Mouse (Mus musculus) ovary, adult 18-20 months (tissue): ENCODE data around the gene Pdzd2.

Experiments used
- DNase-seq: peaks from one replicate; pipeline ENCODE4 v3.0.0; 2022; ENCODE audit warnings: low spot score, mixed read lengths

The Pdzd2 gene

DNA sequence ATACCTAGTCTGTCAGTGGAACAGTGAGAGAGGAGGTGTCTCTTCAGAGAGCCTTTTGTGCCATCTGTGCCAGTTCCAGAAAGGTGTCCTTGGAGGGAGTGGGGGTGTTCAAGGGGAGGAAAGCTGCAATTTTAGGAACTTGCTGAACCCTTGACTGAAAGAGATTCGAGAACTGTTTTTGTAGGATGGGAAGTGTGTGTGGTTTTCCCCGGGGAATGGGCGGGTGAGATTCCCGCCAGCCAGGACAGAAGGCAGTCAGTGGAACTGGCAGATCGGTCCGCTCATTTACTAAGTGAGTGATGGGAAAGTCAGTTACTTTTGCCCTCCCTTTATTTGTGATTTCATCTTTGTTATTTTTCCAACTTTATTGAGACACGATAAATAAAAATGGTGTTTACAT lies 266.1 kb downstream of the Pdzd2 start:
- no peak for DNase-seq

DNA sequence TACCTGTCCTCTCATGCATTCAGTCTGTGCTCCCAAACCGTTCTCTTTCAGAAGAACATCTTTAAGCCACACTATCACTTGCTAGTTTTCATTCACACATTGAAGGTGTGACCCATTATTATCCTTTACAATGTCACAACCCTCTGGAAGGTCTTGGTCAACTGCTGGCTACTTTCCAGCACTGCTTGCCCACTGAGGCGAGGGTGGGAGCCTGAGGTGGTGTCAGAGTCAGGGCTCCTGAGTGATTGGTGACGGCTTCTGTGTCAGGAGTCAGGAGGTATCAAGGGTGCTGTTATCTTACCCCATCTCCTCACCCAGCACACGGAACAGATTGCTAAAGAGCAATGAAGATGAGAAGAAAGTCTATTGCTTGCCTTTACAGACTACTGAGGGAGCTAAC lies 267.1 kb downstream of the Pdzd2 start:
- DNase-seq = no peak

DNA sequence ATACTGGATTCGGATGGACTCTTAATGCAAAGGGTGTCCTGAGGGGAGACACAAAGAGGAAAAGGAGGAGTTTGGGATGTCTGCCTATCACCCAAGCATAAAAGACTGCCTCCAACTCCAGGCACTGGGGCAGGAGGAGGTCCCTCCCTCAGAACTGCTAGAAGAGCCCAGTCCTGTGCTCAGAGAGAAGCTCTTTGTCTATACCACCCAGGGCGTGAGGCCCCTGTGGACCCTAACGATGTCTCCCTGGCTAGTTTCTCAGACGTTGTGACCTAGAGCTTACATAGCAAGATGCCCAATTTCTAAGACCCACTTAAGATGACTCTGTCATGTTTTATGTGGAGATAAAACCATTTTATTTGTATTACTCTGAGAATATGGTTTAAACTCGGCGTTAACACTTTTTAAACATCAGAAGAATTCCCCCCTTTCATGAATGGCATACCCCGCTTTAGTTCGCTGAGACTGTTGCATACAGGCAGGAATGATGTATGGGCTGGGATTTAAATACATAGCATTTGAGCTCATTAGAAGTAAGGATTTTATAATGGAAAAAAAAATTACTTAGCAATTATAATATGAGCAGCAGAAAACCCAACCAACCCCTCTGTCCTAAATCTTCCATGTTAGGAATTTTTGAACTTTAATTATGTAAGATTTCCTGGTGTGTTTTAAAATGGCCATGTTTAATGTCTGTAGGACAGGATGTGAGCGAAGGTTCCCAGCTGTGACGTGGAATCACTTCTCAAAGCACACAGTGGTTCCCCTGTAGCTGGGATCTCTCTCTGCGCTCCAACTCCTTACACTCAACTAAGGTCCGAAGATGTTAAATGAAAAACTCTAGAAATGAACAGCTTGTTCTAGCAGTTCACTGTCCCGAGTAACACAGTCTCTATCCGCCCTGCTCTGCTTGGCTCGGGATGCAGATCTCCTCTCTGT lies 268.6 kb downstream of the Pdzd2 start:
- no peak for DNase-seq

DNA sequence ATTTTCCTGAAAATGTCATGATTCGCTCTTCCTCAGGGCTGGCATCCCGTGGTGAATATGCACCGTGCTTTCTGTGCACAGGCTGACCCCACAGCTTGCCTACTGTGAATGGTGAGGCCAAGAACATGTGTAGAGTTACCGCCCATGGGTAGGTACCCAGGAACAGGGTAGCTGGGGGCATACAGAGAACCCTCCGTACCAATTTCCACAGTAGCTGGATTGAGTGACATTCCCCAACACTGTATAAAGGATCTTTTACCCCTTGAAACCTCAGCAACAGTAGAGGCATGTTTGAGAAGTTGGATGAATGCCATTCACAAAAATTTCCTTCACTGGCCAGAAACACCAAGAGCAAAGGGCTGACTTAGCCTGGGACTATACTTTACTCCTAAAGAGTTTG lies 271.1 kb downstream of the Pdzd2 start:
- no peak for DNase-seq

DNA sequence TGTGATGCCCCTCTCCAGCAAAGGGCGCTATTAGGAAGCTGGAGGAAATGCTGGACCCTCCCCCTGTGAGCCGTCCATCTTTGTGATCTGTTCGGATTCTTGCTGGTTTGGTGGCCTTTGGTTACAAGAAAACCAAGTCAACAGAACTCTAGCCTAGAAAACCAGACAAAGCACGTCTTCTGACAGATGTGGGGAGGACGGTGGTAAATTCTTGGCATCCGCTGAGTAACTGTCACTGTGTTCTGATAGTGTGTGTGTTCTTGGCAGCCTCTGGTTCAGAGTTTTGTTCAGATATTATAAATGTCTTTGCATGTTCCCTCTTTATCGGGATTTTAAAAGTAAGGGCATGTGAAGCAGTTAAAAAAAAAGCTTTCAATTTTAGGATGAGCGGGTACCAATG lies 274.0 kb downstream of the Pdzd2 start:
- no peak for DNase-seq

DNA sequence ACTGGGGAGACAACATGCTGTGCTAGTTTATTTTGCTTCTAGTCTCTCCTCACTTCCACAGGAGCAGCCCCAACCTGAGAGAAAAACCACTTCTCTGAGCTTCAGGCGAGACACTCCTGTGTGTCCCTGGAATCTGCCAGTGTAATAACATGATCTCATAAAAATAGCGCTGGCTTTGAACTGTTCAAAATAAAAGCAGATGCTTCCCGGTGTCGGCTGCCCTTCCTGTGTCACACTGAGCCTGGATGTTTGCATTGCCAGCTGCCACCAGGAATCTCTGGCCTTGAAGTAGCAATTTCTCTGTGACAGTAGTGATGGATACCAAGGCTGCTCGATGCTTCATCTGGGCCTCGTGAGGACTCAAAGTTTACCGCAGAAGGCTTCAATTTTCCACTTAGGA lies 282.9 kb downstream of the Pdzd2 start:
- DNase-seq = no peak

DNA sequence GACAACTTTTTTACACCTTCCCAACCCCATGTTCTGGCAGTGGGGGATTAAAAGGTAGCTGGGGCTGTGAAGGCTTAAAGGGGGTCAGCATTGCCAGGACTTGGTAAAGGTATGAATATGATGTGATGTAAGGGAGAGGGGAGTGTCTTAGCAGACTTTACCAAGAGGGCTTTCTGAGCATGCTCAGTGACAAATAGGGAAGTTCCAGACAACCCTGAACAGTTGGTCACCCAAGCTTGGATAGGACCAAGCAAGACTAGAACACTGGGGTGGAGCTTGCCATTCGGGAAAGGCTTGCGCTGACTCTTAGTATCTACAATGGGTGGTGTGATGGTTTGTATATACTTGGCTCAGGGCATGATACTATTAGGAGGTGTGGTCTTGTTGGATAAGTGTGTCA lies 286.4 kb downstream of the Pdzd2 start:
- no peak for DNase-seq

DNA sequence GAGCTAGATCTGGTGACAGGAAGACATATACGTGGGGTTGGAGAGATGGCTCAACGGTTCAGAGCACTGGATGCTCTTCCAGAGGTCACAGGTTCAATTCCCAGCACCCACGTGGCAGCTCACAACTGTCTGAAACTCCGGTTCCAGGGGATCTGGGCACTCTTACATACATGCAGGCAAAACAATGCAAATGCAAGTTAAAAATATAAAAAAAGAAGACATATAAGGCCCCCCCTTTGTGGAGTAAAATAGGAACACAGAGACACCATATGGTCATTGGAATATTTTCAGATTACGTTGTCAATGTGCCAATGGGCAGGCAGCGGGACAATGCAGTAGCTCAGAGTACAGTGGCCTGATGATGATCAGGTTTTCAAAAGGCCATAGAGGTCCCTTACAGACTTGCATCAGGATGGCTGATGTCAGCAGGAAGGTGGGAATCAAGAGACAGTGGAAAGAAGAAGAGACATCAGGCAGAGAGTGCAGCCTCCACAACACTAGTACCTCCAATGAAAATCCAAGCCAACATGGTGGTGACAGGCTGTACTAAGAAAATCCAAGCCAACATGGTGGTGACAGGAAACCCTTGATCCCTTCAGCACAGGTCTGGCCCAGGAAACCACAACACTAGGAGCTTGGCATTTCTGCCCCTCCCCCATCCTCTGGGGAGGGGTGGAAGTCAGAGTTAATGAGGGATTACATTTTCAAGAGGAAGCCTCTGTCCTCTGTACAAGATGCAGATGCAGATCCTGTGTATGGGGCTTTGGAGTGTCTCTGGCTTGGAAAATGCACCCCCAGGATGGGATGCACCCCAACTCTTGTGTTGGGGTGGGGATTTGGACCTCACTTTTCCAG lies 287.4 kb downstream of the Pdzd2 start:
- DNase-seq = no peak

DNA sequence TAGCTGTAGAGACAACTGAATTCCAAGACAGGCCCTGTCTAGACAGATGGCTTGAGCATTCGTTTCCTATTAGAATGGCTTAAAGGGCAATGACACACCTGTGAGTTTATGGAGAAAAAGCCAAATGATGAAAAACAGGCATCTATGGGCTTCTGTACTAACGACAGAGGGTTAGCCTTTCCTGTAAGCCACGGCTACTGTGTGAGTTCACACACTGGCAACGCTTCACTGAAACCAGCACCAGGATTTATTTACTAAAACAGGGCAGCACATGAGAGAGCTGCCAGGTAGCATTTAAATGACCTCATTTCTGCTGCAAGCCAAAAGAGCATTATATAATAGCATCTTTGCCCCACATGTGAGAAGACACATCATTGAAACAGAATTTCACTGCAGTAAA lies 288.3 kb downstream of the Pdzd2 start:
- no peak for DNase-seq

DNA sequence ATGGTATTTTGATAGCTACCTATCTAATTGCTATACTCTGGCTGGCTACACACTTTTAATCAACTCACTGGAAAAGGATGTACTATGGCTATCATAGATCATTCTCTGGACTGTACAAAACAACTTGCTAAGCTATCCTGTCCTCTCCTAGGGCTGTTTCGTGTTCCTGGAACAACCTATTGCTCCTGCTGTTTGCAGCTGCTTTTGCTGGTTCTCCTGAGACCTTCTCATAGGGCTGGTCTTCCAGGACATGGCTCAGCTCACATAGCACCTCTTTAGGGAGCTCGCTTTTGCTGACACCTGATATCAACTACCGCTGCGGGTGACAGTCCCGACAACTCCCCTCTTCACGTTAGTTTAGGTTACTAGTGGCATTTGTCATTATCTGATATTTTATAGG lies 288.9 kb downstream of the Pdzd2 start:
- no peak for DNase-seq

DNA sequence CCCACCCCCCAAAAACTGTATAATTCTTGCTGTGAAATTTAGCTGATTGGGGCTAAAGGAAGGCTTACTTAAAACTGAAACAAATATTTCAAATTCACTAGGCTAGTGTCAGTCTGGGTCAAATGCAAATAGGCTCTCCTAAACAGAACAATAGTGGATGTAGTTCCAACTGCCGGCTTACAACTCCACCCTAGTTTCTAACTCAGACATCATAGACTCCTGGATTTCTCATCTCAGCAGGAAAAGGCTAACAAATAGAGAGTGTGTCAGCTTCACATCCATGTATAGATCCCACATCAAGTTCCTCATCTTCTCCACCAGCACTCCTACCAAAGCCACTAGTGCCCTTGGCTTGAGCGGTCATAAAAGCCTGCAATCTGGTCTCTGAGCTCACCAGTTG lies 290.4 kb downstream of the Pdzd2 start:
- no peak for DNase-seq

DNA sequence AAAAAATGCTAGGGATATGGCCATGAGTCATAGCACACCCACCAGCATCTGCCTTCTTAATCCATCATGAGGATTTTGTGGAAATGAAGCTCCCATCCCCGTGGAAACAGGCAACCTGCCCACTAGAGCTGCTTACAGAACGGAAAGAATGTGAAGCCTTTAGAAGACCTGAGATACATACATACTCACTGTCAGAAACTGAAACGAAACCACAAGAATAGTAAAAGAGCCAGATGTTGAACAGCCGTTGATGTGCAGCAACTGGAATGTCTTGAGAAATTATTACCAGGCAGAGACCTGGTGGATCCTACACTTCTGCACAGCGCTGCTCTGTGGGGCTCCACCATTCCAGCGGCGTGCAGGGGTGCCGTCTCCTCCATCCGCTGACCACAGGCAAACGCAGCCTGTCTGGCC lies 292.7 kb downstream of the Pdzd2 start:
- no peak for DNase-seq

DNA sequence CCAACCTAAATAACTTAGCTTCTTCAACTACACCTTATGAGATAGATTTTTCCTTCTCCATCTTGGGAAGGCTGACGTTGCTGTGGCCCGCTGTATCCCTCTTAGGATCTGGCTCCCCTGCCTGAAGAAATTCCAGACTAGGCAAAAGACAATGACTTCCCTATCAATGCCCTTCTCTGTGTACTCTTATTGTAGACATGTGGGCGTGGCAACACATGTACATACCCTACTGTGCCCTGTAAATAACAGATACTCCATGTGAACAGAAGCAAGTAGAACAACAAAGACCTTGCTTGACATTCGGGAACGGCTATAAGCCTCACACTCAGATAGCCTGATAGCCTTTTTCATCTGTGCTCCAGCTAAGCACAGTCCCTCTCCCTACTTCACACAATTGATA lies 295.2 kb downstream of the Pdzd2 start:
- no peak for DNase-seq

DNA sequence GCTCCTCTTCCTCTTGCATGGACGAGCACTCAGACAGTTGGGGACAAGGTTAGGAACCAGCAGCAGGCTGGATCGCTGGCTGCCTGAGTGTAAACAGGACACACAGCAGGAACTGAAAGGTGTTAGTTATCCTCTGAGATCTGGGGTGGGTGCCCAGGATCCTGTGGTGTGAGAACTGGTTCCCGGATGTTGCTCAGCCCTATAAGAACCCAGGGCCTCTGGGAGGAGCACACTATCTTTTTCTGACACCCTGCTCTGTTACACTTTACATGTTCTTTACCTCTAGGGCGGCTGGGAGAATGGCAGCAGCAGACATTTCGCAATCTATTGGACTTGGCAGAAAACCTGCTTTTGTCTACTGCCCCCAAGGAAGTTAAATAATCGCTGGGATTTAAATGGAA lies 300.4 kb downstream of the Pdzd2 start:
- DNase-seq = no peak

DNA sequence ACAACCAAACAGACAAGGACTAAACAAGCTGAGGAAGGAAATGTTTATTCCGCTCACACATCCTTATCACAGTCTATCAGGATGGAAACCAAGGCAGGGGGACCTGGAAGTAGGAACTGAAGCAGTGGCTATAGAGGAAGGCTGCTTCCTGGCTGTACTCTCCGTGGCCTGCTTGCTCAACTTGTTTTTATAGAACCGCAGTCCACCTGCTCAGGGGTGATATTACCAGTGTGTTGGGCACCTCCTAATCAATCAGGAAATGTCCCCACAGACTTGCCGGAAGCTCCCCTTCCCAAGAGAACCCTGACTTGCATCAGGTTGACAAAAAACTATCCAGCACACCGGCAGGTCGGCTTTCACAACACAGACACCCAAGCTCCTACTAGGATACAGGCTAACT lies 301.0 kb downstream of the Pdzd2 start:
- no peak for DNase-seq

DNA sequence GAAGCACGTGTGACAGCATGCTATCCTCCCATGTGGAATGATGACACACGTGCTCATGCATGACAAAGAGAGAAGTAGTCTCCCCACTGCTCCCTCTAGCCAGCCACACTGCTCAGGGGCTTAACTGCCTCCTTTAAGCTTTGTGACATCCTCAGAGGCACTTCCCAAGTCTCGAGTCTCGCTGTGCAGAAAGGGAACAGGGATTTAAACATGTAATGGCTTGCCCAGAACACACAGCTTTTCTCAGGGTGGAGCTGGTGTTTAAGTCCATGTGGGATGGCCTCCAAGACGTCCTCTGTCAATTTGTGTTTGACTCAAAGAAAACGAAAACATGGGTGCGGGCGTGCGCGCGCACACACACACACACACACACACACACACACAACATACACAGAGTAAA lies 301.6 kb downstream of the Pdzd2 start:
- DNase-seq = no peak

DNA sequence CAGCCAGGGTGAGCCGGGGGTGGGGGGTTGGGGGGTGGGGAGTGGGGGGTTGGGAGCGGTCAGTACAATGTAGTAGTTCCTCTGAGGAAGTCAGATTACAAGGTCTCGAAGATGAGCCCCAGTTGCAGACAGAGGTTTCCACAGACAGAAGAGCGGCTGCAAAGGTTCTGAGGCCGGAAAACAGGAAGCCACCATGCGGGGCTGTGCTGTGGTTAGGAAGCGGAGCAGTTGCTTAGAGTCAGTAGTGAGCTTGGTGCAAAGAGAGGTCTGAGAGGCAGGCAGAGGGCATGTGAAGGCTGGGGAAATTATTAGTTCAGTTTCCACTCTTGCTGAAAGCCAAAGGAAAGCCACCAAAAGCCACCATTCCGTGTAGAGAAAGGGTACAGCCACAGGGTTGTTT lies 303.8 kb downstream of the Pdzd2 start:
- DNase-seq = no peak

DNA sequence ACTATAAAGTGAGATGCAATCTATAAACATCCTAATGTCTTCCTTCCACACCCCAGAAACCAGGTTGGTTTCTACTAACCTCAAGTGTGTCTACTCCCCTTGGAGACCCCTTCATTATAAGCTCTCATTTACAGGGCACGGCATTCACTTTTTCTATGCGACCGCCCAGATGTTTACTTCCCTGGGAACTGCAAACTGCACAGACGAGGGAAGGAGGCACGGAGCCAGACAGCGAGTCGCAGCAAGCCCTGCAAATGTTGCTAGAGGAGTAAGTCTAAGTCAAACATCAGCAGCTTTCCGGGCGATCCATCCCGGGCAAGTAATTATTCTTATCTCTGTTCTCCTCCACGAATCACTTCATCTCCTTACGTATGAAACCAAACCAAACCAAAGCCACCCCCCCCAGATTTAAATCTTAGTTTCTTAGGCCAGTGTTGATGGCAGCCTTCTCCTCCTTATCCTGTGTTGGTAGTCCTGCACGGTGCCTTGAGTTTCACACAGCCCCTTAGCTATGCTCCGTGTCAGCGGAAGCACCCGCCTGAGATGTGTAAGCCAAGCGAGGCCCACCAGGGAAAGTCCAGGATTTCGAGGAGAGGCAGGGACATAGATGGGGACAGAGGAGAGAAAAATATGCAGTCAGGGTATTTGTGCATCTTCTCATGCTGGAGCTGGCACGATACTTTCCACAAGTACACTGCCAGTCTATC lies 305.7 kb downstream of the Pdzd2 start:
- DNase-seq = no peak

DNA sequence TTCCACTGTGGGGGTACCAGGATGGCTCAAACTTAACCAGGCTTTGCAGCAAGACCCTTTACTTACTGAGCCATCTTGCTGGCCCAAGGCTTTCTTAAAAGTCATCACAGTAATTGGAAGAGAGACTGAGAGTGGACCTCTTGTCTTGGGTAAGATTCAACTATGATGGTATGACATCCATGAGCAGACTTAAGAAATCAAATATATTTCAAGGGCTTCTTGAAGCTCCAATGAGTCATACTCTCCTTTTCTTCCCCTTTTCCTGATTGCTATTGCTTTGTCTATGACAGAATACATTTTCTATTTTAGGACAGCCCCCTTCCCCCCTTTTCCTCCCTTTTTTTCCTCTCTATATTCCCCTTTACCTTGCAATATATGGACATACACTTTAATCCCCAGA lies 306.8 kb downstream of the Pdzd2 start:
- no peak for DNase-seq

DNA sequence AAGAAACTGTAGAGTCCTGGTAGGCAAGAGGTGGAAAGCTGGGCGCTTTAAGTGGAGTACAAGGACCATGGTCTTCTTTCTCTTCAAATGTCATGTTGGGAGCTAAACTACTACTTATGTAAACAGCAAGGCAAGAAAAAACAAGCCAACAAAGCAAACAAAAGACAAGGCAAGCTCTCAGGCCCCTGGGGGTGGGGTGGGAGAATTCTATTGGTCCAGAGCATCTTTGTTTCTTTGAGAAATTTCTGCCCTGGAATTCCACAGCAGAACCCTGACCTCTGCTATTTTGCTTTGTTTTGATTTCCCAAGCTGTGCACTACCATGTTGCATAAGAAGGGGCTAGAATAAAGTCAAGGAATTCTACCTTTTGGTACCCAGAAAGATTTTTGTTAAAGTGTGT lies 307.4 kb downstream of the Pdzd2 start:
- no peak for DNase-seq

DNA sequence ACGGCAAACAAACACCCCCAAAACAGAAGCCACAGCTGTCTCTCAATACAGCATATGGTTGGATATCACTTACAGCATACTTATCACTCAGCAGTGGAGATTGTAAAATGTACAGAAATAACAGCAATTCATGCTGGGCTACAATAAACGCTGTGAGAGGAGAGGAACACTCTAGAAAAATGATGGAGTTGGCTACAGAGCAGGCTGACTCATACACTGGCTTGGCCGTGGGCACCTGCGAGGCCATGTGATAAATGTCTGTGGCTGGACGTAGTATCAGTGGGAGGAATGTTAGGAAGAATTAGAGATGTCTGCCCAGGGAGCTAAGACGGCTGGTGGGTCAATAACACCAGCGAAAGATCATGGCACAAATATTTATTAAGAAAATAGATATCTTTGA lies 308.0 kb downstream of the Pdzd2 start:
- DNase-seq = peak; percentile 40

DNA sequence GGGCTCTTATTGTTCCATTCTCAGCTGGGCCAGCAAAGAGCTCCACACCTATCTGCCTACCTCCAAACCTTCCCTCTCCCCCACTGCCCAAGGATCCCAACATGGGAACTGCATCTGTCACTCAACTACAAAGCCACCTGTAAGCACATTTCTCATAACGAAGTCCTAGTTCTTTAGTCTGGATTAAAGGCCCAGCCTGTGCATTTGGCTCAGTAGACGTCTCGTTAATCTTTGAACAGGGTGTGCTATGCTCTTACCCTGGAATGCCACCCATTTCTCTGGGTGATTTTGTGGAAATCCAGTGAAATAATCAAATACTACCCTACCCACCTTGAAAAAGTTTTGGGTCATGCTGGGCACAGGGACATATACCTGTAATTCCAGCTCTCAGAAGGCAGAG lies 308.5 kb downstream of the Pdzd2 start:
- DNase-seq = no peak

DNA sequence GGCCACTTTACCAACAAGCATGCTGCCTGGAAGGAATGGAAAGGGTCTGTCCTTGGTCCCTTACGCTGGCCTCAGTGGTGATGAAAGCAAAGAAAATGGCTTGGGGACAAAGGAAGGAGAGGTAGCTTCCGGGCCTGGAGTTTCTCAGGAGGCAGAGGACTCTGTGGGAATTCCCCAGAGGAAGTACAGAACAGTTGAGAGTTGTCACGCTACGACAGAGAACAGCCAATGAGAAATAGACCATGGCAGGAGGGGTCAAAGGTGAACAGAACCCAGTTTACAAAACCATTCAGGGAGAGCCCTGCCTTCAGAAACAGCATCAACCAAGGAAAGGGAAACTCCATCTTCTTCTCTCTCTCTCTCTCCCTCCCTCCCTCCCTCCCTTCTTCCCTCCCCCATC lies 309.1 kb downstream of the Pdzd2 start:
- DNase-seq = no peak
